Mouse (Mus musculus) neural tube, embryonic 14.5 days (tissue): ENCODE results near the gene Fbxw21. TPM values are rescaled to one million over a fixed set of nuclear protein-coding genes. Genes with fewer than 3 reads are reported as not detected.
"Not testable (repeated sequence)": the region's sequence is repeated elsewhere in the genome, so short reads cannot be mapped to it uniquely, and the experiment has no call there.

Experiments
- ATAC-seq: fragments of 200-750 bp; cut with Nextera tagmentation; 2 replicates; pipeline ENCODE4 v1.8.0; 2017; ENCODE audit warnings: low read depth, mild to moderate bottlenecking, moderate TSS enrichment, moderate library complexity
- H3K27ac ChIP-seq: fragments of 300-500 bp; sonication (generic); 2 replicates; pipeline ENCODE4 v1.5.1; 2014; ENCODE audit warnings: low read depth, mild to moderate bottlenecking, control low read depth, low read length, moderate library complexity, mixed read lengths
- H3K27me3 ChIP-seq: fragments of 300-500 bp; sonication (generic); 2 replicates; pipeline ENCODE4 v1.6.1; 2014; ENCODE audit warnings: low read length; ENCODE audit not compliant: control insufficient read depth, insufficient read depth
- H3K36me3 ChIP-seq: fragments of 300-500 bp; sonication (generic); 2 replicates; pipeline ENCODE4 v1.6.1; 2014; ENCODE audit warnings: low read length, mixed read lengths; ENCODE audit not compliant: control insufficient read depth, insufficient read depth
- H3K4me1 ChIP-seq: fragments of 300-500 bp; sonication (generic); 2 replicates; pipeline ENCODE4 v1.6.1; 2014; ENCODE audit warnings: low read length; ENCODE audit not compliant: control insufficient read depth, insufficient read depth
- H3K4me2 ChIP-seq: fragments of 300-500 bp; sonication (generic); 2 replicates; pipeline ENCODE4 v1.6.1; 2014; ENCODE audit warnings: mild to moderate bottlenecking, low read depth, low read length, control low read depth
- H3K4me3 ChIP-seq: fragments of 300-500 bp; sonication (generic); 2 replicates; pipeline ENCODE4 v1.5.1; 2014; ENCODE audit warnings: low read depth, low read length, control low read depth, mixed read lengths
- H3K9ac ChIP-seq: fragments of 300-500 bp; sonication (generic); replicated peaks from 2 replicates; pipeline ENCODE4 v1.6.1; 2014; ENCODE audit warnings: low read depth, mild to moderate bottlenecking, control low read depth, low read length, mixed read lengths
- H3K9me3 ChIP-seq: fragments of 300-500 bp; sonication (generic); 2 replicates; pipeline ENCODE4 v1.6.1; 2016; ENCODE audit warnings: low read length; ENCODE audit not compliant: control insufficient read depth
- WGBS: fragments of 180-500 bp; shearing (Covaris S2); extraction: QIAGEN DNeasy Blood & Tissue Kit; methylation state at CpG from one replicate; pipeline ENCODE4 v1.1.7; 2014; 5-methylcytosine and 5-hydroxymethylcytosine counted together
- polyA plus RNA-seq: library from polyadenylated mRNA; unstranded; fragments of >200 nt; fragmentation: Nextera tagmentation; extraction: Ambion mirVana; gene quantifications from 2 replicates; pipeline ENCODE4 v1.2.1, GENCODE M21; 2014

Gene Fbxw21
- not detected in 2 replicates for polyA plus RNA-seq

DNA sequence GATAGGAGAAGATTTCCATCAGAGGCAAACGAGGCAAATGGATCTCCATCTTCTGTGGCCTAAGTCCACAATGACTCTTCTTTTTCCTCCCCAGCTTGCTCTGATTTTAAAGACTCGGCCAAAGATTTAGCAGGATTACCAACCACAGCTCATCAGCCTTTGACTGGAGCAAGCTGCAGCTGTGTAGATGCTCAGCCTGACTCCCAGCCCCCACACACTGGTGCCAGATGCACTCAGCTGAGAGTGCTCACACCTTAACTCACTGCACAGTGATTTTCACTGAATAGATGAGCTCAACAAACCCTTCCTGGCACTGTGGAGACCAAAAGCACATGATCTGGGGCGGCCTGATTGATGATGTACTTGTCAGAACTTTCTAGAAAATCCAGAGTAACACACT lies at the start of gene Fbxw21:
Gene Fbxw21 (minus strand): TSS at position 101 of the 400 bp plus-strand sequence.
- Histone ChIP-seq H3K9me3 (no peaks in the 10 kb centered on the region), H3K4me2 (no peak within 1 kb of the TSS), H3K9ac (no peak within 1 kb of the TSS), H3K4me3 (no peak within 1 kb of the TSS), H3K27me3 (no peaks in the 10 kb centered on the region), H3K36me3 (no peaks in the 10 kb centered on the region), H3K4me1 (no peaks in the 10 kb centered on the region), H3K27ac (no peak within 1 kb of the TSS)
- no peak for ATAC-seq
- WGBS, result 79% methylated on average over 3 of the region's 3 CpGs

DNA sequence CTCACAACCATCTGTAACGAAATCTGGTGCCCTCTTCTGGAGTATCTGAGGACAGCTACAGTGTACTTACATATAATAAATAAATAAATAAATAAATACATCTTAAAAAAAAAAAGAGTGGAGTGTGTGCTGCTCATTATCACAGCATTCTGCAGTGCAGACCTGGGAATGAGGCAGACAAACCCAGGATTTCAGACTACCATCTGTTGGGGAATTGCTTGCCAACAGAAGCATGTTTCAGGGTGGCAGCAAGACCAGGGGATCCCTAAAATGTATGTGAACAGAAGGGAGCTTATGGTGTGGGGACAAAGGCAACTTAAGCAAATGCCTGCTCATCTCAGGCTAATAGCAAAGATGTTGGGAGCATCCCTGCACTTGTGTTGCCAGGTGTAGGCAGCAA lies 39.5 kb upstream of the Fbxw21 start:
- not testable (repeated sequence) for H3K4me2 ChIP-seq, H3K27me3 ChIP-seq, H3K9ac ChIP-seq, H3K4me1 ChIP-seq, ATAC-seq, H3K36me3 ChIP-seq, H3K27ac ChIP-seq, H3K9me3 ChIP-seq, H3K4me3 ChIP-seq
- 67% methylated on average over 1 of the region's 1 CpGs for WGBS

DNA sequence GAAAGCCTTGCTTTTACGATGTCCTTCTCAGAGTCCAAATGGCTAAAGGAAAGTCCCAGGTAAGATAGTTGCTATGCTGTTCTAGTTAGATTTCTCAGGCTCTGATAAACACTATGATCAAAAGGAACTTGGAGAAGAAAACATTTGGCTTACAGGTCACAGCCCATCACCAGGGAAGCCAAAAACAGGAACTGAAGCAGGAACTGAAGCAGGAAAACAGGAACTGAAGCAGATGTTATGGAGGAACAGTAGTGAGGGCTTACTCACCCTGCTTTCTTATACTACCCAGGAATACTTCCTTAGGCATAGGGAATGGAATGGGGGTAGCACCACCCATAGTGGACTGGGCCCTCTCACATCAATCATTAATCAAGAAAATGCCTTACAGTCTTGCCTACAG lies 38.5 kb upstream of the Fbxw21 start:
- Histone ChIP-seq H3K4me3 (no peak overlapping the region), H3K27ac (no peak overlapping the region), H3K9me3 (no peaks in the 10 kb centered on the region), H3K9ac (no peak overlapping the region), H3K36me3 (no peaks in the 10 kb centered on the region), H3K4me2 (no peak overlapping the region), H3K27me3 (no peaks in the 10 kb centered on the region), H3K4me1 (no peaks in the 10 kb centered on the region)
- ATAC-seq, result no peak
- WGBS, result 95% methylated on average over 1 of the region's 1 CpGs

DNA sequence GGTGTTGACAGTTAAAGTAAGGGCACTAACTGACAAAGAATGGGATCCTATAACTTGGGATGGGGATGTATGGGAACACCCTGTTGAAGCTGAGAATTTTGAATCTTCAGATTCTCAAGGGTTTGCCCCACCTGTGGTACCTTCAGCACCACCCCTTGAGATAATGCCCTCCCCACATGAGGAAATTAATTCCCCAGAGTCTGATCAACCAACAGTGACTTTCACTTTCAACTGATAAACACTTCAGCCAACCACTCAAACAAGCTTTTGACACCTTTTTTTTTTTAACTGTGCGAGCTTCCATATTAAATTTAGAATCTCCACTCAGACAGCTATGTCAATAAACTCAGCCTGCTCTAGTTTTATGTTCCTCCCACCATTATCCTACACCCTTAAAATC lies 37.5 kb upstream of the Fbxw21 start:
- Histone ChIP-seq H3K27ac (no peak overlapping the region), H3K9ac (no peak overlapping the region), H3K27me3 (no peaks in the 10 kb centered on the region), H3K4me1 (no peaks in the 10 kb centered on the region), H3K36me3 (no peaks in the 10 kb centered on the region), H3K9me3 (no peaks in the 10 kb centered on the region), H3K4me2 (no peak overlapping the region), H3K4me3 (no peak overlapping the region)
- no peak for ATAC-seq
- 85% methylated on average over 1 of the region's 1 CpGs for WGBS

DNA sequence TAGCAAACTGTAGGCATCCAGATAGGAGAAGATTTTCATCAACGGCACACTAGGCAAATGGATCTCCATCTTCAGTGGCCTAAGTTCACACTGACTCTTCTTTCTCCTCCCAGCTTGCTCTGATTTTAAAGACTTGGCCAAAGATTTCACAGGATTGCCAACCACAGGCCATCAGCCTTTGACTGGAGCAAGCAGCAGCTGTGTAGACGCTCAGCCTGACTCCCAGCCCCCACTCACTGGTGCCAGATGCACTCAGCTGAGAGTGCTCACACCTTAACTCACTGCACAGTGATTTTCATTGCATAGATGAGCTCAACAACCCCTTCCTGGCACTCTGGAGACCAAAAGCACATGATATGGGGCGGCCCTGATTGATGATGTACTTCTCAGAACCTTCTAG lies 34.0 kb upstream of the Fbxw21 start, which contains the start of gene Fbxw13:
Gene Fbxw13 (minus strand): TSS at position 101 of the 400 bp plus-strand sequence.
- not testable (repeated sequence) for H3K36me3 ChIP-seq, H3K9ac ChIP-seq, H3K9me3 ChIP-seq, H3K27me3 ChIP-seq, H3K27ac ChIP-seq, ATAC-seq, H3K4me1 ChIP-seq, H3K4me2 ChIP-seq, H3K4me3 ChIP-seq
- WGBS, result 83% methylated on average over 3 of the region's 3 CpGs

DNA sequence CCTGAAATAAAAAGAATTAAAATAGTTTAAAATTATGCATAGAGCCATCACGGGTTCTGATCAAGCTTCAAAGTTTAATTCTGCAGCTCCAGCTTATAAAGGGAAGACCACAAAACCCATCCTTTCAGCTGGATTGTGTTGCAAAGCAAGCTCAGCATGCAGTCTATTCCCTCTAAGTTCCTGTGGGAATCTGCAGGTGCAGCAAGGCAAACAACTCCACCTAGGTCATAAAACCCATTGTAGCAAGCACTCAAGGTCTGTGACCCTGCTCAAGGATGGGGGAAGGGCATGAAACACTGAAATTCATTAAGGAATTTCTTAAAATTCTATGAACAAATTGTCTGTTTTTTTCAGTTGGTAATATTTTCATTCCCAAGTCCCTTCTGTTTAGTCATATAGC lies 15.4 kb upstream of the Fbxw21 start:
- H3K9ac ChIP-seq, result no peak overlapping the region
- no peak overlapping the region for H3K4me2 ChIP-seq
- no peak for ATAC-seq
- no peaks in the 10 kb centered on the region for H3K27me3 ChIP-seq
- H3K9me3 ChIP-seq, result no peaks in the 10 kb centered on the region
- H3K4me1 ChIP-seq, result no peaks in the 10 kb centered on the region
- H3K4me3 ChIP-seq, result no peak overlapping the region
- H3K27ac ChIP-seq, result no peak overlapping the region
- WGBS, result 59% methylated on average over 1 of the region's 1 CpGs
- no peaks in the 10 kb centered on the region for H3K36me3 ChIP-seq

DNA sequence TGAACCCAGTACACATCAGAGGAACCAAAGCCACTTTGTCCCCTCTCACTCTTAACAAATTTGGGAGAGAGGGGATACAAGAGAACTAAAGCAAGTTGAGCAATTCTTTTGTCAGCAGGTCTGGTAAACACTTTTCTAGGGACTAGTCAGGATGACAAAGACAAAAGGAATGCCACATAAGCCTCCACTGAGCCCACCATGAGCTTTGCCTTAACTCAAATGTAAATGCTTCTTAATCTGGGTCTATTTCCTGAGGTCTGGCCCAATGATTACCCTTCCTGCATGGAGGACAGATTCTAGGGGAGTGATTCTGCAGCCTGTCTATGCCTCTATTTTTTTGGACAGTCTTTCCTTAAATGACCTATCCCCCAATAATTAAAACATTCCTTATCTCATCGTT lies 14.5 kb upstream of the Fbxw21 start:
- ATAC-seq, result no peak
- WGBS, result 95% methylated on average over 1 of the region's 1 CpGs
- Histone ChIP-seq H3K9ac (no peak overlapping the region), H3K27me3 (no peaks in the 10 kb centered on the region), H3K4me2 (no peak overlapping the region), H3K4me1 (no peaks in the 10 kb centered on the region), H3K27ac (no peak overlapping the region), H3K9me3 (no peaks in the 10 kb centered on the region), H3K4me3 (no peak overlapping the region), H3K36me3 (no peaks in the 10 kb centered on the region)

DNA sequence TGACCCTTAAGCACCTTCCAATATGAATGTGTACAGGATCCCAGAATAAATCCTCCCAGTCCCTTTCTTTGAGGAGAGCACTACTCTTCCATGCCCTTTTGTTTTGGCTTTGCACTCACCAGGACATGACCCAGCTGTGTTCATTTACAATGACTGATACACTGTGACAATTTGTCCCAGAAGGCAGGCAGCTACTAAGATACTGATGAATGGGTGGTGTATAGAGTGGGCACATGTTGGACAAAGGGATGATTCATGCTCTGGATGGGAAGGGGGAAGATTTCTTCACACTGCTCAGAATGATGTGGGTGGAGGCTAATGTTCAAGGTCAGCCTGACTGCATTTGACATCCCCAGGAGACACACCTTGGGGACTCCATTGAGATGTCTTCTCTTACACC lies 5.5 kb upstream of the Fbxw21 start:
- H3K9ac ChIP-seq, result no peak overlapping the region
- H3K4me2 ChIP-seq, result no peak overlapping the region
- H3K9me3 ChIP-seq, result no peaks in the 10 kb centered on the region
- H3K36me3 ChIP-seq, result no peaks in the 10 kb centered on the region
- no peak overlapping the region for H3K27ac ChIP-seq
- H3K4me1 ChIP-seq, result no peaks in the 10 kb centered on the region
- no peaks in the 10 kb centered on the region for H3K27me3 ChIP-seq
- no peak overlapping the region for H3K4me3 ChIP-seq
- no peak for ATAC-seq

DNA sequence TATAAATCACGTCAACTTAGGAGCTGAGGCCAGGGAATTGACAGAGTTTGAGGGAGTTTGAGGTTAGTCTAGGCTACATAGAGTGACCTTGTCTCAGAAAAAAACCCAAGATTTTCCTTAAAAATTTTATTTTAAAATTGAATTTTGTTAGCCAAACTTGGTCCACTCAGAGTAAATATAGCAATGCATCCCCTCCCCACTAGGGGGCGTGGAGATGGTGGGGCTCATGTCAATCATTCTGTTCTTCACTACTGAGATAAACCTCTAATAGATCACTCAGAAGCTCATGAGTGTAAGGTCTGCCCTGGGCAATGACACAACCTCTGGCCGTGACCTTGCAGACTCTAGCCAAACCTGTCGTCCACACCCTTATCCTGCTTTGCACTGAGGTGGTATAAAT lies 21.4 kb downstream of the Fbxw21 start:
- not testable (repeated sequence) for H3K27me3 ChIP-seq, H3K4me3 ChIP-seq, ATAC-seq, H3K27ac ChIP-seq, H3K4me2 ChIP-seq, H3K9ac ChIP-seq, H3K9me3 ChIP-seq, H3K4me1 ChIP-seq, H3K36me3 ChIP-seq
- WGBS, result 67% methylated on average over 4 of the region's 4 CpGs

DNA sequence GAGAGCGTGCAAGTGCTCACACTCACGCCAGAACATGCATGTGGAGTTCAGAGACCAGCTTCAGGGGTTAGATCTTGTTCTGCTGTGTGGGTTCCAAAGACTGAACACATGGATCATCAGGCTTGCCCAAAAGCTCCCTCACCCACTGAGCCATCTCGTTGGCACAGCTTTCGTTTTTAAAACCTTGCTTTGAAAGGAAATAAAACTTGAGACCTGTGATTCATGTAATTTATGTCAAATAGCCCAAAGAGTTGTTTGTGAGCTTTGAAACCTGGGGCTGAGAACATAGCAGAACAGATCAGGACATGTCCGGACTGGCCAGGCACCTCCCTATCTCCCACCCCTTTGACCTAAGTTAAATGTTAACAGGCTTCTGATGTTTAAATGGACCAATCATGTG lies 31.8 kb downstream of the Fbxw21 start:
- H3K4me1 ChIP-seq, result no peaks in the 10 kb centered on the region
- no peak overlapping the region for H3K27ac ChIP-seq
- no peaks in the 10 kb centered on the region for H3K36me3 ChIP-seq
- H3K9ac ChIP-seq, result no peak overlapping the region
- H3K4me3 ChIP-seq, result no peak overlapping the region
- no peaks in the 10 kb centered on the region for H3K9me3 ChIP-seq
- ATAC-seq, result no peak
- 90% methylated on average over 5 of the region's 5 CpGs for WGBS
- no peak overlapping the region for H3K4me2 ChIP-seq
- no peaks in the 10 kb centered on the region for H3K27me3 ChIP-seq
